Mouse (Mus musculus): ENCODE measurements around the gene Ccdc27. TPM values are rescaled to one million over a fixed set of nuclear protein-coding genes. Genes with fewer than 3 reads are reported as not detected.

Gene Ccdc27
- polyA plus RNA-seq (2016; fragmentation: Nextera tagmentation; extraction: Ambion mirVana), result 0.09 and 0.10 TPM in 2 replicates

DNA sequence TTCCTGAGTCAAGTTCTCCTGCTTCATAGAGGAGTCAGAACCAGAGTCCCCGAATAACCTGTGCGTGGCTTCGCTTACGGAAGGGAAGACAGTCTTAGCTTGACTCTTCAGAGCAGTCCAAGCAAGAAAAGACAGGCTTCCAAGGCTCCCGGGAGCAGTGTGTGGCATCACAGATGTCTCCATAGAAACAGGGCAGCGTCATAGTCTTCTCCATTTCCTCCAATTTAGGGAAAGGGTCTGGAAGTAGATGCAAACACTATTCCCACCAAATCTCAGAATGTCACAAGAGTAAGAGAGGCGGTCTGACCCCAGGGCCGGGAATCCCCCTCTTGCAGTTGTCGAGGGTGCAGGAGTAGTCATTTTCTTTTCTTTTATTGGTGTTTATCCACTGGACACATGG lies at the start of gene Ccdc27:
Gene Ccdc27, minus strand, starts transcription at position 101 of the 400 bp plus-strand sequence.
- Histone ChIP-seq H3K36me3 (no peaks in the 10 kb centered on the region), H3K9ac (no peak within 1 kb of the TSS), H3K27me3 (replicated peaks) (peaks cover 22% of the 10 kb centered on the region), H3K9me3 (replicated peaks) (peaks cover 2% of the 10 kb centered on the region; the same call in 1 of the 2 replicates), H3K4me1 (replicated peaks) (no peaks in the 10 kb centered on the region), H3K4me2 (no peak within 1 kb of the TSS), H3K27ac (ENCODE audit: poor library complexity, severe bottlenecking) (no peak within 1 kb of the TSS), H3K4me3 (no peak within 1 kb of the TSS)
- no peak for ATAC-seq (ENCODE audit: insufficient number of reproducible peaks, low FRiP score)
- 80% methylated on average over 9 of the region's 9 CpGs for WGBS

DNA sequence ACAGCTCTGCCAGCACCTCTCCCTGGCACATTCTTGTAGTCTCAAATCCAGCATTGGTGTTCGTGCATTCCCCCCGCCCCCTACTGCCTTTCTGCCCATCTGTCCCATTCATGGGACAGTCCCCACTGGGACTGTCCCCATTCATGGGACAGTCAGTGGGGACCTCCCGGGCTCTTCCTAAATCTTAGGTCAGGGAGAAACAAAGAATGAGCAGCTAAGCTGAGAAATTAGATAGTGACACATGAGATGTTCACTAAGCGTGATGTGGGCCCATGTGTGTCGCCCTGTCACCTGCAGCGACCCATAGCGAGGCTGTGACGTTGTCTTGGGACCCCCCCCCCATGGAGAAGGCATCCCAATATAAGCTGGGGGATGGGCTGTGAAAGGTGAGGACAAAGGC lies 48.9 kb upstream of the Ccdc27 start:
- peaks cover 88% of the 10 kb centered on the region for H3K27me3 ChIP-seq (replicated peaks)
- no peak overlapping the region for H3K4me3 ChIP-seq
- H3K4me2 ChIP-seq, result no peak overlapping the region
- no peaks in the 10 kb centered on the region for H3K4me1 ChIP-seq (replicated peaks)
- WGBS, result 70% methylated on average over 8 of the region's 8 CpGs
- ATAC-seq (ENCODE audit: insufficient number of reproducible peaks, low FRiP score), result no peak
- H3K9ac ChIP-seq, result no peak overlapping the region
- no peak overlapping the region for H3K27ac ChIP-seq (ENCODE audit: poor library complexity, severe bottlenecking)
- no peaks in the 10 kb centered on the region for H3K9me3 ChIP-seq (replicated peaks)
- H3K36me3 ChIP-seq, result no peaks in the 10 kb centered on the region

DNA sequence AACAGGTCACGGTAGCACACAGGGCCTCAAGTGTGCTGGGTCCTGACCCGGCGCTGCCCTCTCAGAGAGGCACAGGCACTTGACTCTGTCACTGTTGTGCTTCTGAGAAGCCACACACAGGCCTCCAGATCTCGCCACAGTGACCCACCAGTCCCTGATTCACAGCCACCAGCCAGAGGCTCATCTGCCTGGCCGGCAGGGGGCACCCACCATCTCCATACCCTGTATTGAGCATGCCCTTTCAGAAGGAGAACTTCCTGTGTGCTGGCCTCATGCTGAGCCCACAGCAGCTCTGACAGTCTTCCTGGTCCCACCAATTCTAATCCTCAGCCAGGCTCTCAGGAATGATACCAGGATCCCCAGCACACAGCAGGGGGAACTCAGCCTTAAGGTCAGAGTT lies 46.7 kb upstream of the Ccdc27 start:
- Histone ChIP-seq H3K27ac (ENCODE audit: poor library complexity, severe bottlenecking) (no peak overlapping the region), H3K4me2 (no peak overlapping the region), H3K27me3 (replicated peaks) (peaks cover 80% of the 10 kb centered on the region), H3K4me1 (replicated peaks) (no peaks in the 10 kb centered on the region), H3K36me3 (no peaks in the 10 kb centered on the region), H3K4me3 (no peak overlapping the region), H3K9ac (no peak overlapping the region), H3K9me3 (replicated peaks) (no peaks in the 10 kb centered on the region)
- ATAC-seq (ENCODE audit: insufficient number of reproducible peaks, low FRiP score), result no peak
- WGBS, result 41% methylated on average over 5 of the region's 5 CpGs

DNA sequence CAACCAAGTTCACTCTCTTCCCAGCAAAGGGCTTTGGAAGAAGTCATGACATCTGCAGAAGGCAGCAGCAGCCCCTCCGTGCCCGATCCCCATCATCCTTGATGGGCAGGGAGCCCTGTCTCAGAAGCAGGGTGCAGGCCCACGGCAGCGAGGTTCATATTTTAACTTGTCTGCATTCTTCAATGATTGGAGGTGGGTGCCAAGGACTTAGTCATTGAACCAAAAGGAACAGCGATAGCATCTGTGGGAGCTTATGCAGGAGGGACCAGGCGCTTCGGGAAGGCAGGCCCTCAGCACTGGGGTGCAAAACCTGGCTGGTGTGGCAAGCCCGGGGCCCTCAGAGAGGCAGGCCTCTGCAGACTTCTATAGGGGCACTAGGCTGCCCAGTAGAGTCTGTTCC lies 44.0 kb upstream of the Ccdc27 start:
- Histone ChIP-seq H3K27ac (ENCODE audit: poor library complexity, severe bottlenecking) (no peak overlapping the region), H3K9me3 (replicated peaks) (no peaks in the 10 kb centered on the region; the same call in 1 of the 2 replicates), H3K4me1 (replicated peaks) (no peaks in the 10 kb centered on the region), H3K36me3 (no peaks in the 10 kb centered on the region), H3K27me3 (replicated peaks) (peaks cover 84% of the 10 kb centered on the region), H3K4me3 (no peak overlapping the region), H3K9ac (no peak overlapping the region), H3K4me2 (no peak overlapping the region)
- no peak for ATAC-seq (ENCODE audit: insufficient number of reproducible peaks, low FRiP score)
- 82% methylated on average over 8 of the region's 8 CpGs for WGBS

DNA sequence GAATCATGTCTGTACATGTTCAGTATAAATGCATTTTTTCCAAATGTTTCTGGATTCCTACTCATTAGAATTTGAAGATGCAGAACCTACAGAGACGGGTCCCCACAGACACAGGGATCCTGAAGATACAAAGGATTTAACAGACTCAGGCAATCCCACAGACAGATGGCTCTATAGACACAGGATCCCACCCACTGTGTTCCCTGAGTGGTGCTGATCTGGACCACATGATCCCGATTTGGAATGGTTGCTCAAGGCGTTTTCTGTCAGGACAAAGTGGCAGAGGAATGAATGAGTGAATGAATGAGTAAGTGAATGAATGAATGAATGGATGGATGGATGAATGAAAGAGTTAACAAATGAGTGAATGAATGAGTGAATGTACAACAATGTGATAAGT lies 43.4 kb upstream of the Ccdc27 start:
- Histone ChIP-seq H3K9me3 (replicated peaks) (no peaks in the 10 kb centered on the region; the same call in 1 of the 2 replicates), H3K4me1 (replicated peaks) (no peaks in the 10 kb centered on the region), H3K4me3 (no peak overlapping the region), H3K27me3 (replicated peaks) (peaks cover 84% of the 10 kb centered on the region), H3K9ac (no peak overlapping the region), H3K27ac (ENCODE audit: poor library complexity, severe bottlenecking) (no peak overlapping the region), H3K4me2 (no peak overlapping the region), H3K36me3 (no peaks in the 10 kb centered on the region)
- WGBS, result 67% methylated on average over 3 of the region's 3 CpGs
- ATAC-seq (ENCODE audit: insufficient number of reproducible peaks, low FRiP score), result no peak

DNA sequence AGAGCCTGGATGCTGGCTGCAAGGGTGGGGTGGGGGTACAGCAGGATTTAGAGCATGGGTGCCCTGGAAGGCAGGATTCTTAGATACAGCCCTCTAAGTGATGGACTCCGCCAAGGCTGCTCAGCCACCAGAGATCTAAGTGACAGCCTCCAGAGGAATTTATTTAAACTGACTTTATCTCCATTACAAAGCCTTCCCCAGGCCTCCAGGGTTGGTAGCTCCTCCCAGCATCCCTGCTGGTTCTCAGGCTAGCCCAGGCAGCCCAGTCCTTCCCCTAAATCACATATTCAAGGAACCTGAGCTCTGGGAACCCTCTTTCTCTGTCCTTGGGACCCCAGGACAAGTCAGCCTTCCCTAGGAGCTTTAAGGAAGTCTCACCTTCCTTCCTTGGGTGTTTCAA lies 39.5 kb upstream of the Ccdc27 start:
- WGBS, result 4% methylated on average over 1 of the region's 1 CpGs
- H3K4me2 ChIP-seq, result no peak overlapping the region
- no peak for ATAC-seq (ENCODE audit: insufficient number of reproducible peaks, low FRiP score)
- no peak overlapping the region for H3K4me3 ChIP-seq
- H3K36me3 ChIP-seq, result no peaks in the 10 kb centered on the region
- H3K9ac ChIP-seq, result no peak overlapping the region
- peaks cover 90% of the 10 kb centered on the region for H3K27me3 ChIP-seq (replicated peaks)
- H3K9me3 ChIP-seq (replicated peaks), result no peaks in the 10 kb centered on the region; the same call in 1 of the 2 replicates
- H3K27ac ChIP-seq (ENCODE audit: poor library complexity, severe bottlenecking), result no peak overlapping the region
- H3K4me1 ChIP-seq (replicated peaks), result no peaks in the 10 kb centered on the region

DNA sequence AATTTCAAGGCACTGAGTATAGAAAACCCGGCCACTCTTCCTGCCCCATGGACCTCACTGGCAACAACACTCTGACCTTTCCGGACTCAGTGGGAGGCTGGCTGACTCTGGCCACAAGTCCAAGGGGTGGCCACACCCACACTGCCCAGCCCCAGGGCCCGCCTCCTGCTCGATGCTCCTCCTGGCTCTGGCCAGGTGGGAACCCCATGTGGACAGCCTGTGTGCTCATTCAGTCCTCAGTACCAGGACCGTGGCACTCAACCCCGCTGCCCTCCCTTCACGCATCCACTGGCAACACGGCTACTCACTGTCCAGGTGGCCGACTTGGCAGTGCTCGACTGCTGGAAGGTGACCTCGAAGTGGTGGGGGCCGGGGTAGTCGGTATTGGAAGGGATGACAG lies 38.5 kb upstream of the Ccdc27 start:
- 0 out of 2 replicates have a peak, but pooled peaks have one; percentile 39 for ATAC-seq (ENCODE audit: insufficient number of reproducible peaks, low FRiP score)
- Histone ChIP-seq H3K27ac (ENCODE audit: poor library complexity, severe bottlenecking) (no peak overlapping the region), H3K9me3 (replicated peaks) (no peaks in the 10 kb centered on the region; the same call in 1 of the 2 replicates), H3K4me2 (peak overlapping the region; percentile 9; the same call in 1 of the 2 replicates), H3K4me1 (replicated peaks) (no peaks in the 10 kb centered on the region), H3K36me3 (no peaks in the 10 kb centered on the region), H3K27me3 (replicated peaks) (peaks cover 92% of the 10 kb centered on the region), H3K4me3 (no peak overlapping the region), H3K9ac (no peak overlapping the region)
- 5% methylated on average over 13 of the region's 13 CpGs for WGBS

DNA sequence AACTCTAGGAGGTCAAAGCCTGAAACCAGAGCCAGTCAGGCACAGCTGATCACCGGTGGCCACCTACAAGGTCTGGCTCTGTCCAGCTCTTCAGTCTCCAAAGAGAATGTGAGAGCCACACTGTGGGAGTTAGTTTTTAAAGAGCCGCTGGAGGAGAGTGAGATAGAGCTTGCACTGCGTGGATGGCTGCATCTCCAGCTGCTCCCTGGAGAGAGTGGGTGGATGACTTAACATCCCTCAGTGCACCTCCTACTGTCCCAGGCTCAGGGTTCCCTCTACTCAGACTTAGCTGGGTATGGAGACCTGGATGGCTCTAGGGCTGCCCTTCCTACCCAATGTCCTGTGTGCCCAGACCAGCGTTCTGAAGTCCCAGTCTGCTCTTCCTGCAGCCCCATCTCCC lies 37.7 kb upstream of the Ccdc27 start:
- WGBS, result 55% methylated on average over 4 of the region's 4 CpGs
- Histone ChIP-seq H3K4me1 (replicated peaks) (no peaks in the 10 kb centered on the region), H3K27ac (ENCODE audit: poor library complexity, severe bottlenecking) (no peak overlapping the region), H3K9me3 (replicated peaks) (no peaks in the 10 kb centered on the region; the same call in 1 of the 2 replicates), H3K36me3 (no peaks in the 10 kb centered on the region), H3K27me3 (replicated peaks) (peaks cover 95% of the 10 kb centered on the region), H3K4me2 (no peak overlapping the region), H3K9ac (no peak overlapping the region), H3K4me3 (no peak overlapping the region)
- no peak for ATAC-seq (ENCODE audit: insufficient number of reproducible peaks, low FRiP score)

DNA sequence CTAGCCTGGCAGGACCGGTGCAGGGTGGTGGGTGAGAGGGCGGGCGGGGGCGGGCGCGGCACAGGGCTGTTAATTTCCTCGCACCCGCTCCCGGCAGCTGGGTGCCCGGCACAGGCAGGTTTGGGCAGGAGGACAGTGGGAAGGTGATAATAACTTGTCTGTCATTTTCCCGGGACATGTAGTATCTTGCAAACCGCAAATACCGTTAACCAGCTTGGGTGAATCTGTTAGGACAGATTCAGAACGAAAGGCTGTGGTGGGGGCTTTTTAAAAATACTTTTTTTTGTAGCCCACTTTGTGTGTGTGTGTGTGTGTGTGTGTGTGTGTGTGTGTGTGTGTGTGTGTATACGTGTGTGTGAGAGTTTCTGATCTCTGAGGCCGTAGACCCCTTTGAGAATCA lies 29.5 kb upstream of the Ccdc27 start:
- Histone ChIP-seq H3K4me1 (replicated peaks) (no peaks in the 10 kb centered on the region), H3K4me2 (no peak overlapping the region), H3K9ac (no peak overlapping the region), H3K27ac (ENCODE audit: poor library complexity, severe bottlenecking) (no peak overlapping the region), H3K4me3 (no peak overlapping the region), H3K27me3 (replicated peaks) (peaks cover 72% of the 10 kb centered on the region), H3K9me3 (replicated peaks) (no peaks in the 10 kb centered on the region), H3K36me3 (no peaks in the 10 kb centered on the region)
- ATAC-seq (ENCODE audit: insufficient number of reproducible peaks, low FRiP score), result no peak
- 15% methylated on average over 16 of the region's 16 CpGs for WGBS

DNA sequence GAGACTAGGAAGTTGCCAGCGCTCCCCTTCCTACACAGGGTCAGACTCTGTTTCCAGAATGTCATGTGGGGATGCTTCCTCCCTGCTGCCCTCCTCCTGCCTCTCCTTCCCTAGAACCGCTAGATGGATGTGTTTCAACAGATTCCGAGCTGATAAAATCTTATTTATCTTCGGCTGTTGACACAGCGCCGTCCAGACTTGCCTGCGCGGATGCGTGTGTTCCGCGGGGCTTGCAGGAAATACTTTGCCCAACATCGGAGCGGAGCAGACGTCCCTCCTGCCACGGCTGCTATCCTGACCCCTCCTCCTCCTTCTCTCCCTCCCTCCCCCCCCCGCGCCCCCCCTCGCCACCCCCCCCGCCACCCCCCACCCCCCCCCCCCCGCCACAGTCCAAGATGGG lies 29.0 kb upstream of the Ccdc27 start:
- Histone ChIP-seq H3K4me3 (no peak overlapping the region), H3K9ac (no peak overlapping the region), H3K27me3 (replicated peaks) (peaks cover 68% of the 10 kb centered on the region)

DNA sequence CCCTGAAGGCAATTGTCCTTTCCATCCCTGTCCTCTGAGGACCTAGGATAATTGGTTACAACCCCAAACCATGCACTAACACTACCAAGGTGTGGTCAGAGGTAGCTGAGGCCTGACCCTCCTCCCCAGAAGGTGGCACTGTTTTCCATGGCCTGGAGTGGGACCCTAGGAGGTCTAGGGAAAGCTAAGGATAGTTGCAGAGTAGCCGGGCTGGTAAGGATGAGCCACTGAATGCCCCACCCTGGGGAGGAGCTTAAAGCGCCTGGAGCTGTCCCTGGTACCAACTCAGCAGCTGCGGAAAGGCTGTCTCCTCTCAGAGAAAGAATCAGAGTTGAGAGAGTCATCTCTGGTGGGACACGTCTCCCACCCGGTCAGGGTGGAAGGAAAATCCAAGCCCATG lies 28.4 kb upstream of the Ccdc27 start:
- Histone ChIP-seq H3K4me1 (replicated peaks) (no peaks in the 10 kb centered on the region), H3K4me3 (no peak overlapping the region), H3K27ac (ENCODE audit: poor library complexity, severe bottlenecking) (no peak overlapping the region), H3K36me3 (no peaks in the 10 kb centered on the region), H3K4me2 (no peak overlapping the region), H3K9ac (no peak overlapping the region), H3K9me3 (replicated peaks) (no peaks in the 10 kb centered on the region), H3K27me3 (replicated peaks) (peaks cover 63% of the 10 kb centered on the region)
- ATAC-seq (ENCODE audit: insufficient number of reproducible peaks, low FRiP score), result no peak; the same call in 1 of the 2 replicates
- WGBS, result under 1% methylated on average over 5 of the region's 5 CpGs

More for the DNA sequence above, 29.0 kb upstream of the Ccdc27 start:
- Histone ChIP-seq H3K36me3 (no peaks in the 10 kb centered on the region), H3K27ac (ENCODE audit: poor library complexity, severe bottlenecking) (no peak overlapping the region), H3K9me3 (replicated peaks) (no peaks in the 10 kb centered on the region), H3K4me1 (replicated peaks) (no peaks in the 10 kb centered on the region), H3K4me2 (no peak overlapping the region)
- 2% methylated on average over 15 of the region's 20 CpGs for WGBS
- no peak for ATAC-seq (ENCODE audit: insufficient number of reproducible peaks, low FRiP score)
